Mouse (Mus musculus) heart, embryonic 13.5 days (tissue): ENCODE measurements at regions not wholly inside any gene's neighbourhood (a gene's known extent, or its start where the extent isn't known, plus 50 kb on each side); places are given as distances from the start of the nearest gene placed in this dataset.

Experiments used
- ATAC-seq: fragments of 200-750 bp; cut with Nextera tagmentation; 2 replicates; pipeline ENCODE4 v1.8.0; 2017; ENCODE audit warnings: moderate TSS enrichment; ENCODE audit not compliant: insufficient number of reproducible peaks, low FRiP score, low TSS enrichment; ENCODE audit errors: extremely low read depth
- H3K27ac ChIP-seq: fragments of 300-500 bp; sonication (generic); replicated peaks from 2 replicates; pipeline ENCODE4 v1.5.1; 2015; ENCODE audit warnings: moderate library complexity, mild to moderate bottlenecking, inconsistent platforms
- H3K27me3 ChIP-seq: fragments of 300-500 bp; sonication (generic); replicated peaks from 2 replicates; pipeline ENCODE4 v1.6.1; 2015; ENCODE audit warnings: mild to moderate bottlenecking, inconsistent platforms
- H3K36me3 ChIP-seq: fragments of 300-500 bp; sonication (generic); 2 replicates; pipeline ENCODE4 v1.6.1; 2015; ENCODE audit warnings: mild to moderate bottlenecking, inconsistent platforms
- H3K4me1 ChIP-seq: fragments of 300-500 bp; sonication (generic); 2 replicates; pipeline ENCODE4 v1.6.1; 2015; ENCODE audit warnings: inconsistent platforms
- H3K4me2 ChIP-seq: fragments of 300-500 bp; sonication (generic); 2 replicates; pipeline ENCODE4 v1.6.1; 2015; ENCODE audit warnings: inconsistent platforms, mild to moderate bottlenecking, moderate library complexity
- H3K4me3 ChIP-seq: fragments of 300-500 bp; sonication (generic); 2 replicates; pipeline ENCODE4 v1.5.1; 2015; ENCODE audit warnings: moderate library complexity, mild to moderate bottlenecking, inconsistent platforms
- H3K9ac ChIP-seq: fragments of 300-500 bp; sonication (generic); 2 replicates; pipeline ENCODE4 v1.6.1; 2015; ENCODE audit warnings: inconsistent platforms, mild to moderate bottlenecking, moderate library complexity
- H3K9me3 ChIP-seq: fragments of 300-500 bp; sonication (generic); 2 replicates; pipeline ENCODE4 v1.6.1; 2016; ENCODE audit warnings: inconsistent platforms
- WGBS: fragments of 180-500 bp; shearing (Covaris S2); methylation state at CpG from one replicate; pipeline ENCODE4 v1.1.7; 2015; ENCODE audit warnings: mixed read lengths; 5-methylcytosine and 5-hydroxymethylcytosine counted together

DNA sequence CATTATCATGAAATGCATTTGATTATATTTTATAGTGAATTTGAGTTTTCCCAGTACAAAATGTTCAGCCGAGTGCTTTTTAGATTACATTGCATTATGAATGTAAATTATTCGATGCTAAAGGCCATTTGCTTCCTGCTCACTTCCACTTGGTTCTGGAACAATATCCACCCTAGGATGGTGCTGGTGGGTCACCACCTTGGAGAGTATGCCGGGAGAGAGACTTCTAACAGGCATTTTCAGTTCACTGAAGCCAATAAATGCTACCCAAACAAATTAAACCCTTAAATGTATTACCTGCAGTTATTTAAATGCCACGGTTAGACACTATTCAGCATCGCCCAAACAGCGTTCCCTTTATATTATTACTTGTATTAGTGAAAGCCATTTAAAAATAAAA is 159.6 kb downstream of the 1190002N15Rik start:
- WGBS = 86% methylated on average over 6 of the region's 6 CpGs
- Histone ChIP-seq H3K9ac (no peak overlapping the region), H3K4me3 (no peak overlapping the region), H3K36me3 (no peaks in the 10 kb centered on the region), H3K4me1 (peaks cover 18% of the 10 kb centered on the region), H3K27me3 (no peaks in the 10 kb centered on the region), H3K9me3 (no peaks in the 10 kb centered on the region), H3K27ac (no peak overlapping the region), H3K4me2 (no peak overlapping the region)
- no peak for ATAC-seq

DNA sequence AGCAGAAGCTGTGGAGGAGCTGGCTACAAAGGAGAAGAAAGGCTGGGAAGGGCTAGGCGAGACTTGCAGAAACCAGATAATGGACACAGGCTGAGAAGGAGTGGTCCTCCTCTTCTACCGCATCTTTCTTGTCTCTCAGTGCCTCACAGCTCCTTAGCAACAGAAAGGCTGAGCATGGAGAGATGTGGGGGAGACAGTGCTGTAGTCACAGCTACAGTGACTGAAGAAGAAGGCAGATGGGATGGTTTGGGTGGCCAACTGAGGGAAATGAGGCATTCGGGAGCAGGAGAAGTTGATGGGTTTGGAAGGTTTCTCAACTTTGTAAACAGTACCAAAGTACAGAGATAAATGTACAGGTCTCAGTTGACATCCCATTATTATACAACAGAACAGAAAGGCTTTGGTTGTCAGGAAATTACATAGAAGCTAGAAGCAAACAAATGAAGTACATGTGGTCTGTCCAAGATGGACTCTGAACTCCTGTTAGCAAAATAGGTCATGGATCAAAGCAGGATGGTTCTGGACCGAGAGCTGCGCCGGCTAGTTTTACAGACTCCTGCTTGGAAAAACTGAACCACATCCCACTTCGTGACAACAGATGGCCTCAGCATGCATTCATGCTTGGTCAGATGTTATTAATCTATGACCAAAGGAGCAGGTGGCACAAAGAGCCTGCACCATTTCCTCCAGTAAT is 160.4 kb downstream of the 1190002N15Rik start:
- Histone ChIP-seq H3K9ac (no peak overlapping the region), H3K4me1 (peaks cover 18% of the 10 kb centered on the region), H3K27me3 (no peaks in the 10 kb centered on the region), H3K27ac (no peak overlapping the region), H3K4me3 (no peak overlapping the region), H3K36me3 (no peaks in the 10 kb centered on the region), H3K4me2 (no peak overlapping the region), H3K9me3 (no peaks in the 10 kb centered on the region)
- WGBS = 80% methylated on average over 7 of the region's 7 CpGs
- ATAC-seq = no peak

DNA sequence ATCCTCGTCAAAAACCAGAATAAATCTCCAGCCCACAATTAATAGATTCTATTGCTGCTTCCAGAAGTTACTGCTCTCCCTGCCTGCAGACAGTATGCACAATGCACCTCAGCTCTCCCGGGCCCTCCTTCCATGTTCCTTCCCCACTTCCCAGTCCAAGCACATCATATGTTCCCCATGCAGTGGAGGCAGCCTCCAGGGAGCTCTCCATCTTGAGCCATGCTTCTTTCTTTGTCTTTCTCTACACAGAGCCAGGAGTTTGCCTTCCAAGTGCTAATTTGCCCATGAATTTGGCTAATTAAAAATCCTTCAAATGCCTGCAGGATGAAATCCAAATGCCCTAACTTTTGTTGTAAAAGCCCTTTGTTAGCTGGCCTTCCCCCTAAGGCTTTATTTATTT is 166.9 kb downstream of the 1190002N15Rik start:
- no peak for ATAC-seq
- WGBS = 72% methylated on average over 2 of the region's 2 CpGs

DNA sequence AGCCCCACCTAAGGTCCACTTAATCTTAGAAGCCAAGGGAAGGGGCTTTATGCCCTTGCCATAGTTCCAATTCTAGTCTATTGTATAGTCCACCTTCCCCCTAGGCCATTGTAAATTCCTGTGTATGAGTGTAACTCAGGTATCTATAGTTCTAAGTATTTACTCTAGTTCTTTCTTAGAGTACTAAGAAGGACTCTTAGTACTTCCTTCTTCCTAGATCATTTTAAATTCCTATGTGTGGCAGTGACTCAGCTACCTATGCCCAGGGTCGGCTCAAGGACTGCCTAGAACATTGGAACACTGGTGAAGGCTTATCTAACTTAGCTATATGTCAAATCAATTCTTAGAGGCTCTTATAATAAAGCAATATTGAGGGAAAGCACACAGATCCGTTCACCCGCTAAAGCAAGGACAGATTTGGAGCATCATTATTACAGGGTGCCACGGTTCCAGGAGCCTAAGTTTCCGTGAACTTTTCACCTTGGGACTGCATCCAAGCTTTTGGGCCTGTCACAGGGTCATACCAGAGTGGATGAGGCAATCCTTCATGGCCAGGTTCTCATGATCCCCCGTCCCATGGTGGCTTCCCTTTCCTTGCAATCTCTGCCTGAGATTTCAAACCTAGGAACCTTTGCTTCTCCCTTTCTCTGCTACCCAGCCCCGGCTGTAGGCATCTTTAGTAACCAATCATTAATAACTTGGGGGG is 169.5 kb downstream of the 1190002N15Rik start:
- WGBS = 74% methylated on average over 7 of the region's 7 CpGs
- H3K36me3 ChIP-seq = no peaks in the 10 kb centered on the region
- H3K4me2 ChIP-seq = no peak overlapping the region
- ATAC-seq = no peak
- H3K27me3 ChIP-seq = no peaks in the 10 kb centered on the region
- H3K27ac ChIP-seq = no peak overlapping the region
- no peak overlapping the region for H3K9ac ChIP-seq
- H3K9me3 ChIP-seq = no peaks in the 10 kb centered on the region
- H3K4me1 ChIP-seq = no peaks in the 10 kb centered on the region
- H3K4me3 ChIP-seq = no peak overlapping the region

More for the DNA sequence above, 166.9 kb downstream of the 1190002N15Rik start:
- Histone ChIP-seq H3K9me3 (no peaks in the 10 kb centered on the region), H3K4me1 (no peaks in the 10 kb centered on the region), H3K36me3 (no peaks in the 10 kb centered on the region), H3K9ac (no peak overlapping the region), H3K27me3 (no peaks in the 10 kb centered on the region), H3K4me3 (no peak overlapping the region), H3K27ac (no peak overlapping the region), H3K4me2 (no peak overlapping the region)

DNA sequence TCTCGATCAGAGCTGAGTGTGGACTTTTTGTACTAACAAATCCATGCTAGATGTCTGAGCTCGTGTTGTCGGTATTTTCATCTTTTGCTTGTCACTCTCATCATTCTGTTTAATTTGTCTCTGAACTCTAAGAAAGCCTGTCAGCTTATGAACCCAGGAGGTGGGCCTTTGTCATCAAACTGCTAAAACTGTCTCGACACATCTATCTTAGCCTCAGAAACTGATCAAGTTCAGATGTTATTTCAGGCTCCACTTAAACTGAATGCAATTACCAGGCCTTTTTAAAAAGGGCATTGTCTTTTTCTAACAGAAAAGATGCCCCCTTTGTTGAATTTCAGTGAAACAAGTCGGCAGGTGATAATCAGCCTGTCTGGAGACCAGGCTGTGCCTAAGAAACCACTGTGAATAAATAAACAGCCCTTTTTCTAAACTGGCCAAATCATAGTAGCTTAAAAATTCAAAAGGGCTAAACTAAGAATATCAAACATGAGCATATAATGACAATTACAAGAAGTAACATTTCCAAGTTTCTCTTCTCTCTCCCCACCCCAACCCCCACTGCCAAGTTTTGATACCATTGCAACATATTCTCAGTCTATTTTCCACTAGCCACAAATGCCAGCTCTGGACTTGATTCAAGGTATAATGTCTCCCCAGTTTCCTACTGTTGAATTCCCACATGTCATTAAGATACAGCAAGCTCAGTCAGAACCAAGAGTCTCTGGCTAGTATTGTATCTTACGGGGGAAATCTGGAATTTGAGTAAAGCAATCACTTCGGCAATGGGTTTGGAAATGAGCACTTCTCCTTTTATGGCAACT is 175.8 kb downstream of the 1190002N15Rik start:
- Histone ChIP-seq H3K27me3 (no peaks in the 10 kb centered on the region), H3K4me3 (no peak overlapping the region), H3K9ac (no peak overlapping the region), H3K36me3 (no peaks in the 10 kb centered on the region), H3K4me1 (no peaks in the 10 kb centered on the region), H3K27ac (no peak overlapping the region), H3K9me3 (no peaks in the 10 kb centered on the region), H3K4me2 (no peak overlapping the region)
- ATAC-seq = no peak
- WGBS = 59% methylated on average over 7 of the region's 7 CpGs

DNA sequence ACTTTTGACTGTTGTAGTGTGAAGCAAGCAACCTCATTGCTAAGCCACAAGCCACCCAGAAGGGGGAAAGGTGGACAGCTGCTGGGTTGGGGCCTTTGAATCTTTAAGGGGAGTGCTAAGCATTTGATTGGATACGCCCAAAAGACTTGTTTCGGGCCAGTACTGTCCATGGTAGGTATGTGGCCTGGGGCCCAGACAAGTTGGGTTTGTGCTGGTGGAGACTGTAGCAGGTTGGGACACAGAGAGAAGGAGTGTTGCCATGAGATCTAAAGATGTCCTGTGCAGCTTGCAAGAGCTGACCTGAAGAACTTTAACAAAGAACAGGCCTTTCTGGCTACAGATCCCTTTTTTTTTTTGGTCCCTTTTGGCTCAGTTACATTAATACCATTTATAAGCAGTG is 176.9 kb downstream of the 1190002N15Rik start:
- no peak overlapping the region for H3K9ac ChIP-seq
- no peak overlapping the region for H3K4me3 ChIP-seq
- no peak overlapping the region for H3K4me2 ChIP-seq
- H3K27ac ChIP-seq = no peak overlapping the region
- H3K36me3 ChIP-seq = no peaks in the 10 kb centered on the region
- 76% methylated on average over 2 of the region's 2 CpGs for WGBS
- no peak for ATAC-seq
- H3K27me3 ChIP-seq = no peaks in the 10 kb centered on the region
- H3K9me3 ChIP-seq = no peaks in the 10 kb centered on the region
- H3K4me1 ChIP-seq = no peaks in the 10 kb centered on the region

DNA sequence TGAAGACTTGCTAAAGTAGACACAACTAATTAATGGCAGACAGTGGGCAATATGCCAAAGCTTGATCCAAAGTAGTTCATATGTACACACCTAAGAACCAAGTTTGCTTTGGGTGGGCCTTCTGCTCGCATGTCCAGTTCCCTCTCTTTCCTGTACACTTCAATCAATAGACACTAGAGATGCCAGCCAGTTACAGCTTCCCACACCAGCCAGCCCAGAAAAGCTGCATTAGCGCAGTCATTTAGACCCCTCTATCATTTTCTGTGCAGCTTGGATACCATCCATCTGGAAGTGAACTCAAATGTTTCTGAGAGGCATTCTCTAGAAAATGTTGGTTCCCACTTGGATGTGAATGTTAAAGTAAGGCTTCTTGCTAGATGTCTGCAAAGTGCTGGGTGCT is 179.7 kb downstream of the 1190002N15Rik start:
- no peak for ATAC-seq
- no peak overlapping the region for H3K27ac ChIP-seq
- no peaks in the 10 kb centered on the region for H3K27me3 ChIP-seq
- no peaks in the 10 kb centered on the region for H3K4me1 ChIP-seq
- H3K9ac ChIP-seq = no peak overlapping the region
- no peak overlapping the region for H3K4me3 ChIP-seq
- no peaks in the 10 kb centered on the region for H3K36me3 ChIP-seq
- no peaks in the 10 kb centered on the region for H3K9me3 ChIP-seq
- no peak overlapping the region for H3K4me2 ChIP-seq
- WGBS = 78% methylated on average over 2 of the region's 2 CpGs

DNA sequence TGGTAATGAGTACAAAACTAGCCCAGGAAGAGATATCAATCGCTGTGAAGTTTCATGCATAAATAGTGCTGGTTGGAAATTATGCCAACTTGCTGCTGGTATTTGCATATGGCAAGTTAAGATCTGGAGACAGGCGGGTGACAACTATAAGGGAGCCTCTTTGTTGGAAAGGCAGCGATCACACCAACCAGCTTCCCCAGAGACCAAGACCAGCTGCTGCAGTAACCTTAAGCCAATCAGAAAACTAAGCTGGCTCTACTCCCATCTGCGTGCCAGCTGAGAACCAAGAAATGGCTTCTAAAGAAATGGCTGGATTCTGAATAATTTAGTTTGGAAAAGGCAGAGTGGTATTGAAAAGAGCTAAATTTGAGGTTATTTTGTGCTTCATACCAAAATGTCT is 195.9 kb downstream of the 1190002N15Rik start:
- Histone ChIP-seq H3K27me3 (no peaks in the 10 kb centered on the region), H3K4me1 (no peaks in the 10 kb centered on the region), H3K9ac (no peak overlapping the region), H3K36me3 (no peaks in the 10 kb centered on the region), H3K9me3 (no peaks in the 10 kb centered on the region; the same call in 1 of the 2 replicates), H3K27ac (no peak overlapping the region), H3K4me3 (no peak overlapping the region), H3K4me2 (no peak overlapping the region)
- 72% methylated on average over 4 of the region's 4 CpGs for WGBS
- ATAC-seq = no peak

DNA sequence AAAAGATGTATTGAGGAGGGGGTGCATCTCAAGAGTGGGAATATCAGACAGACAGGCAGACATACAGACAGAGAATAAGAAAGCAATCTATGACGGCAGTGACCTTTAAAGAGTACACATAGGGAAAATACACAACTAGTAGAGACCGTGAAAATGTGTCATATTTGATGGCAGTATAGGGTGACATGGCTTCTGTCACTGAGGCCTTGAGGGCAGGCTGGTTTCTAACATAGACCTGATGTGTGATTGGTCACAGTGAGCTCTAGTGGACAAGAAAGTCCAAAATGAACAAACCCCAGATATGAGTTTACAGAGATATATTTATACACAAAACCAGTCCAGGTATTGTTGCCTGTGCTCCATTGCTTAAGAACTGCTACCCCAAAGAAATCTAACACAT is 196.3 kb downstream of the 1190002N15Rik start:
- 96% methylated on average over 2 of the region's 2 CpGs for WGBS
- Histone ChIP-seq H3K4me3 (no peak overlapping the region), H3K4me2 (no peak overlapping the region), H3K9me3 (no peaks in the 10 kb centered on the region; the same call in 1 of the 2 replicates), H3K4me1 (no peaks in the 10 kb centered on the region), H3K36me3 (no peaks in the 10 kb centered on the region), H3K27ac (no peak overlapping the region), H3K27me3 (no peaks in the 10 kb centered on the region), H3K9ac (no peak overlapping the region)
- no peak for ATAC-seq

DNA sequence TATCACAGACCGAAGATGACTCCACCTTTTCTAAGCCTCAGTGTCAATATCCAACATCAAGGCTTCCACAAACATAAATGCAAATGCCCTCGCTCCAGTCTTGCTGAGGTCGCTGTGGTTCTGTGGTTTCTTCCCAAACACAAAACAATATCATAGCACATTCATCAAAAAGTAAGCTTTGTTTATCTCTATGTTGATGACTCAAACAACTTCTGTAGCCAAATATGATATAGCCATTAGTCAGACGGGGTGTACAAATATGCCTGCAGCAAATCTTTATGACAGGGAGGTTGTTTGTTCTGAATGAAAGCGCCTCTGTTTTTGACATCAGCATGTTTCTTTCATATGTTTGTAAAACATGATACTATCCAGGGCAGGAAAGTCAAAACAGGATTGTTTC is 204.4 kb downstream of the 1190002N15Rik start:
- no peak overlapping the region for H3K27ac ChIP-seq
- no peaks in the 10 kb centered on the region for H3K27me3 ChIP-seq
- ATAC-seq = no peak
- H3K9me3 ChIP-seq = no peaks in the 10 kb centered on the region
- no peaks in the 10 kb centered on the region for H3K36me3 ChIP-seq
- H3K4me3 ChIP-seq = no peak overlapping the region
- no peak overlapping the region for H3K9ac ChIP-seq
- no peaks in the 10 kb centered on the region for H3K4me1 ChIP-seq
- H3K4me2 ChIP-seq = no peak overlapping the region
- WGBS = 77% methylated on average over 5 of the region's 5 CpGs

DNA sequence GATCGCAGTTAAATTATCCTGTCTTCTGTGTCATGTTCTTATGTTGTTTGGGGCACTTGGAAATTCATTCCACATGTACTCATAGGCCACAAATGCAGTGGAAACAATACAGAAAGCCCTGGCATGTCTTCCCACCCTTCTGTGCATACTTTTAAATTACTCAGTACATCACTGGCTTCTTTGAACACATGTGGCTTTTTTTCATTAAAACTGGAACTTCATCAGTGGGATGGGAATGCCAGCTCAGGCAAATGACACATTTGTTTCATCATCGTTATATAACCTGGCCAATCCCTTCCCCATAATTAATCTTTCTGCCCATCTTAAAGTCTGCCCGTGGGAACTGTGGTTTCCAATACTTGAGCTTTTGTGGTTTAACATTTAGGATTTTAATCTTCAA is 214.9 kb downstream of the 1190002N15Rik start:
- ATAC-seq = no peak
- no peak overlapping the region for H3K4me2 ChIP-seq
- no peaks in the 10 kb centered on the region for H3K4me1 ChIP-seq
- WGBS = 82% methylated on average over 3 of the region's 3 CpGs
- H3K27me3 ChIP-seq = no peaks in the 10 kb centered on the region
- H3K9ac ChIP-seq = no peak overlapping the region
- H3K27ac ChIP-seq = no peak overlapping the region
- no peak overlapping the region for H3K4me3 ChIP-seq
- no peaks in the 10 kb centered on the region for H3K36me3 ChIP-seq
- H3K9me3 ChIP-seq = no peaks in the 10 kb centered on the region
